Mouse (Mus musculus) lung, postnatal 25 days (tissue): Measurements from ENCODE around the gene Gatad2b.

Source experiments
- DNase-seq: peaks from one replicate; pipeline ENCODE4 v3.0.0; 2022; ENCODE audit warnings: low spot score

Gatad2b gene

DNA sequence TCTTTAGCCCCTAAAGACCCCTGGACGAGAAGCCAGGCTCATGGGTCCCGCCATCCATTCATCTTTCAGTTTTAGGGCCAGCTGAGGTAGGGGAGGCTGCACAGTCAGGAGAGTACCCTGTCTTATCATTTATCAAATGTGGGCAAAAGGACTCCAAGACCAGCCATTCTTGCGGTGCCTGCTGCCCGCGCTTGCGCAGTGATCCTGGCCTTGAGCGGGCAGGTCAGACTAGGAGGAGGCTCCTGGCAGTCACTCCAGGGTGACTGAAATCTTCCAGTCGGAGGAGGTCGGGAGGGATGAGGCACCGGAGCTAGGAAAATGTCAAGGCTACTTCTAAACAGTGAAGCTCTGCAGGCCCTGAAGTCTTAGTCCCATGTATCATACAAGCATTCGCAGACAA is 88.7 kb downstream of the Gatad2b start:
- no peak for DNase-seq

DNA sequence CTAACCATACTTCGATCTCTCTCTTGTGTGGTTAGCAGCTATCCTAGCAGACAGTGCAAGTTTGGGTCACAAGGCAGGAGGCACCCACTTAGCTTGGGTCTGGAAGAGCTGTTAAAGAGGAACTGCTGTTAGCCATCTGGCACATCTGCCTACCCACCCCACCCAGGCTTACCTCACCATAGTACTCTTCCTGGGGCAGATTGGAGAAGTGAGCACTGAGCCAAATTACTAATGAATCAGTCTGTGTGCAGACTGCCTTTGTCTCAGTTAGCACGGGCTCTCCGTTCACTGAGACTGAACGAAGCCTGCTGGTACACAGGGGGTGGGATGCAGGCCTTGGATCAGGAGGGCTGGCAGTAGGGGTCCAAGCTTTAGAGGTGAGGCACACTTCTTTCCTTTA is 90.7 kb downstream of the Gatad2b start:
- DNase-seq = peak; percentile 59

DNA sequence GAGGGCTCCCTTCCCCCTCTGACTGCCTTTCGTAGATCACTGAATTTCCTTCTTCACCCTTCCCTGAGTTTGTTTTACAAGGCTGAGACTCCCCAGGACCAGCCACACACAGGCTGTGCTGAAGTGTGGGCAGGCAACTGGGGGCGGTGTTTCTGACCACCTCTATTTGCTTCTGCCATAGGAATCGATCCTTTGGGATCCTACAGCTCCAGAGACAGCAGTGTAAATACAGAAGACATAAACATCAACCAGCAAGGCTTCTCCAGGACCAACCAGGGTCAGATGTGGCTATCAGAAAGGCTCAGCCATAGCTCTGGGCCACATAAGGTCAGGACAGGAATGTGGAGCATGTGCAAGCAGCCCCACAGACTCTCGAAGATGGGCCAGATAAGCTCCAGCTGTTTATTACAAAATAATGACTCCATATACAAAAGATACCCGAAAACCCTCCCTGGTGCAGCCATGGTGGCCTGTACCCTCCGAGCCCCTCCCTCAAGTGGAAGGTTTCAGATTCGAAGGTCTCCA is 91.9 kb downstream of the Gatad2b start:
- no peak for DNase-seq

DNA sequence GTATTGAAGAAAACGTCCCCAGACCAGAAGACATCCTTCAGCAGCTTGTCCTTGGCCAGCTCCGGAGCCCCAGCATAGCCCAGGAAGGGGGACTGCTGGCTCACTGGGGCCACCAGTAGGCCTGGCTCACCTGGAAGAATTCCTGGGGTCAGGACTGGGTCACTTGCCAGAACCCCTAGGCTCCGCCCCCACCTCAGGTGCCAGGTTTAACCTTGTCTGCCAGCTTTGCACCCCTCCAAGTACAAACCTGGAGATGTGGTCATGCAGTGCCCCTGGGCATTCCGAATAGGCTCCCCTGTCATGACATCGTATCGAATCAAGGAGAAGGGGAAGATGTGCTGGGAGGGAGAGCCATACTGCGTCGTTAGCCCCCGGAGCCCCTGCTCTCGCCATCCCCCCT is 93.8 kb downstream of the Gatad2b start:
- DNase-seq = no peak

DNA sequence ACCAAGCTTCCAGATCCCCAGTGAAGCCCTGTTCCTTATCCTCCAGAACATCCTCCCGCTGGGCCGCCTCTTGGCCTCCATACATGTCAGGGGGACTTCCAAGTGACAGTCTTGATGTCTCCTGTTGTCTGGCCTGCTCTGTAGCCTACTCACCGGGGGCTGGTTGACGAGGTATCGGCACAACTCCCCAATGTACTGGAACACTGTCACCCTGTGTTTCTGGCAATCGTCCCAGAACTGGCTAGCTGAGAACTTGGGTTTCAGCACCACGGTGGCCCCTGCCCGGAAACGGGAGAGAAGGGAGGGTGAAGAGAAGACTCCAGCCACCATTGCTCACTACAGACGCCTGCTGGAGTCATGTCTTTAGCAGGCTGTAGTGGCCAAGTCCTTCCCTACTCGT is 94.5 kb downstream of the Gatad2b start:
- no peak for DNase-seq

DNA sequence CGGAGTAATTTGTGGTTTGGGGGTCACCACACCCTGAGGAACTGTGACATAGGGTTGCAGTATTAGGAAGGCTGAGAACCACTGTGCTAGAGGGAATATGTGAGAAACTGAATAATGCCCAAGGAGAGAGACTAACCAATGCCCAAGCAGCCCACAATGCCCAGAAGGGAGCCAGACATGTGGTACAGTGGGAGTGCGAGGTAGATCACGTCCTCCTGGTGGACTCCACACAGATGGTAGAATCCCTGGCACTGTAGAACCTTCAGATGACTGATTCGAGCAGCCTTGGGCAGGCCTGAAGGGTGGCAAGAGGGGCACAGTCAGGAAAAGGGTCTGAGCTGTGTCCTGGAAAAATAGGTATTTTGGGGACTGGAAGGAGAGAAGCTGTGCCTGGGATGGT is 95.2 kb downstream of the Gatad2b start:
- no peak for DNase-seq

DNA sequence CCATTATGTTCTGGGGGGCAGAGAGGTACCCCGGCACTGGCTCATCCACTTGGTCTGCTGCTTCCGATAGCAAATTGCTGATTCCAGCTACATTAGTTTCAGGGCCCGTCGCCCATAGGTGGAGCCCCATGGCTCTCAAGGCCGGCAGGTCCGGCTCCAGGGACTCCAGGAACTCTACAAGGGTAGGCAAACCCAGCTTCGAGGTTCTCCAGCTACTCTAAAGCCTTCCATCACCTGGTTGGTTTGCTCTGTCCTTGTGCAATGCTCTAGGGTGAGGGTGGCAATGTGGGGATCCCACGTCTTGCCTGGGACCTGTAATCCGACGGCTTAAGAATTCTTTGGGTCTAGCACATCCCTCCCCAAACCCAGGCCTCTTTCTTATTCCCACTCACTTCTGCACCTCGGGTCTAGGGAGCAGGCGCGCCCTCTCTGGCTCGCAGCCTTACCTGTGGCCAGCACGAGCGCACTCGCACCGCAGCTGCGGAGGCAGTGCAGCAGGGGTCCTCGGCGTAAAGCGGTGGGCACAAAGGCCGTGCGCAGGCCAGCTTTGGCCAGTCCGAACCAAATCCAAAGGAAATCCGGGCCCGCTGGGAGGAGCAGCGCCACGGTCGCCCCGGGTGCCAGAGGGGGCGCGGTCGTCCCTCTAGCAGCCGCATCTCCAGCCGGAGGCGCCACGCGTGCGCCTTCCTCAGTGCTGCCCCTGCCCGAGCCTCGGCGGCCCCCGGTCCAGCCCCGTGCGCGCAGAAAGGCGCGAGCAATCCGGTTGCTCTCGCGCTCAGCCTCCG is 95.9 kb downstream of the Gatad2b start:
- no peak for DNase-seq

DNA sequence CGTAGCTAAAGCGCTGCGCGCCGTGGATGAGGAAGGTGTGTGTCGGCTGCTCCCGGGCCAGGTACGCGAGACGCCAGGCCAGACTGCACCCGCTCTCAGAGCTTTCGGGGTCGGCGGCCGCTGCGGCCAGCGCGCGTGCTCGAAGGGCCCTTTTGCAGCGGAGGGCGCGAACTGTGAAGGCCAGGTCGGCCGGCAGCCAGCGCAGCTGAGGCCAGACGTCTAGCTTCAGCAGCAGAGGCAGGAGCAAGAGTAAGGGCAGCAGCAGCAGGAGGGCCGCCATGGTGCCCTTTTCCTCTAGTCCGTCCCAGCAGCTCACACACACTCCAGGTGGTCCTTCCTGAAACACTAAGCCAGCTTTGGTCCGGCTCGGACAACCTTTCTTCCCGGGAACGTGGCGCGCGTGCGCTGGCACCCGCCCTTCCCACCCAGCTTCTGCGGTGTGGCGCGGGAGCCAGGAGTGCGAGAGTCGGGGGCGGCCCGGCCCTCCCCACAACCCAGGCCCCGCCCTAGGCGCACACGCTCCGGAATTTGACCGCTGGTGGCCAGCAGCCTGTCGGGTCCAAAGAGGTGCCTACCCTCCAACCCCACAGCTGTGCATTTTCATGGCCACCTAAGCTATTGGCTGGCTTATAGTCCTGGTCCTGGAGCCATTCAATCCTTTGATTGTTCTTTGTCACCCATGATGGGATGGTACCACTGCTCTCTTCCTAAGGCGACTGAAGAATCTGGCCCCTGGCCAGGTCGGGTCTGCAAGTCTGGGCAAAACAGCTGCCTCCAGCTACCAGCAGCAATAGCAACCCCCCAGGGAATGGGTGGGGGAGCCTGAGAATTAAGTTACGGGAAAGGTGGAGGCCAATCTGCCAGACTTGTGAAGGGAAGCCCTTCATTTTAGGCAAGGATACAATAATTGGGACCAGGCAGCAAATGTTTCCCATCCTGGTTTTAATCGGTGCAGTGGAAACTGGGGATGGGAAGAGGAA is 96.8 kb downstream of the Gatad2b start, which contains the start of gene Slc27a3:
Gene Slc27a3, minus strand, starts transcription at position 428 of the 980 bp plus-strand sequence.
- peak; percentile 55 for DNase-seq

DNA sequence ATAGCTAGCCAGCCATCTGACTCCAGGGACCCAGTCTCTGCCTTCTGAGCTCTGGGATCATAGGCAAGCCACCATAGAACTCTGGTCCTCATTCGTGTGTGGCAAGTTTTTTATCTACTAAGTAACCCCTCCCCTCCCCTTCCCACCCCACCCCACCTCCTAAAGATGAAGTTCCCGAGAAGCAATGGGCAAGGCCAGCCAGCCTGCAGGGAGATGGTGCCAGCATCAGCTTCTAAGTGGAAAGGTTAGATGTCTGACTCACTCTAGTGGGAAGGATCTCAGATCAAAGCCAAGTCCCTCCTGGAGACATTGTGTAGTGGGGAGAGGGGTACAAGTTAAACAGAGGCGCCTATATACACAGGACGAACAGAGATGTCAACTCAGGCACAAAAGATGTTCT is 98.0 kb downstream of the Gatad2b start:
- DNase-seq = no peak

DNA sequence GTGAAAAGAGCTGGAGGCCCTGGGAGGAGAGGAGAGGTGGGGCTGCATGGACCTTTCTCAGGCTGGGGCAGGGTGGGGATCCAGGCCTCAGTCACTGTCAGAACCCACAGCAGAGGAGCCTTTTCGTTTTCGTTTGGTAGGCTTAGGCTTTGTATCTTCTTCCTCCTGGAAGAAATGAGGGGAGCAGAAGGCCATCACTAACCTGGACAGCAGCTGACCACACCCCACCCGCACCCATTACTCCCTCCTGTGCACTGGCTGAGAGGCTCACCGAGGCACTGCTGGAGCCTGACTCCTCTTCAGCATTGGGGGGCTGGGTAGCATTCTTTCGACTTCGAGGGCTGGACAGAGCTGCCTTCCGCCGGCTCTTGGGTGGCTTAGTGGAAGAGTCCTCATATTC is 99.0 kb downstream of the Gatad2b start:
- DNase-seq = no peak

DNA sequence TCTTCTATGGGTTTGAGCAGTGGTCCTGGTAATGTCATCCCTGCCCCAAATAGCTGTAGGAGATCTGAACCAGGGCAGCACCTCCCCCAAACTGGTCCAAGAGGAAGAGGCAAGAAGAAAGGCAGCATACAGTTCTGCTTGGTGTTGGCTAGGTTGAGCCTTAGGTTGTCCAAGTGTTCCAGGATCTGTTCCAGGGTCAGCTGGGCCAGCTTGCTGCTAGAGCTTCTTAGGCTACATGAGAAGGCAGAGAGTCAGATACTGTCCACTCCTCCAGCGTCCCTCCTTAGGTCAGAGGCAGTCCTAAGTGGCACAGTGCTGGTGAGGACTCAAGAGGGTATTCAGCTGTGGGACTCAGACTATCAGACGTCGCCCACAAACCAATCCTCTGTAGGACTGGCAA is 99.7 kb downstream of the Gatad2b start:
- DNase-seq = no peak

DNA sequence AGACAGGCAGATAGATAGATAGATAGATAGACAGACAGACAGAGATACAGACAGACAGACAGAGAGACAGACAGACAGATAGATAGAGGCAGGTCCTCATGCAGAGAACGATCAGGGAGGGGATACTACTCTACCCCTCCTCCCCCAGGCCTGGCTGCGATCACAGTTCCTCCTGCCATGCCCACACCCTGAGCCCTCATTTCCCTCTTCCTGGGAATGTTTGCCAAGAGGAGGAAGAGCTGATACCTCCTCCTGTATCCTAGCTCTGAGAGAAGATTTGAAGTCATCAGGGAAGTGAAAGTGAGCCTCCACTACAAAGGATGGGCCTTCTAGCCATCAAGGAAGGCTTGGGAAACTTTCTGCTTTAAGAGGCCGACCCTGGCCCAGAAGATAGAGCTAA is 102.7 kb downstream of the Gatad2b start:
- peak; percentile 51 for DNase-seq

DNA sequence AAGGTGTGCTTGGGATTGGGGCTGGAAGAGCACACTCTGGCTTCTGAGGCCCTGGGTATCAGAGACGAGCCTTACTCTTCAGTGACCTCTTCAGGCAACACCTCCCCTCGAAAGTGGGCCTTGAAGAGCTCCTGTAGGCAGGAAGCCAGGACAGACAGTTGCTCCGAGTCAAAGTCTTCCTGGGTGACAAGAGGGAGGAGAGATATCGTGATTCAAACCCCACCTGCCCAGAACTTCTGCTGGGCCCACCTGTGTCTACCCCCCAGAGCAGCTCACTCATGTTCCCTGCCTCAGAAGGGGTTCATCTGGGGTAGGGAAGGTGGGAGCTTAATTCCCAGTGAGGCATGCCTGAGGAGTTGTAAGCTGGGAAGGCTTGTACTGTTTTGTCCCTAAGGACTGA is 108.0 kb downstream of the Gatad2b start:
- DNase-seq = no peak

DNA sequence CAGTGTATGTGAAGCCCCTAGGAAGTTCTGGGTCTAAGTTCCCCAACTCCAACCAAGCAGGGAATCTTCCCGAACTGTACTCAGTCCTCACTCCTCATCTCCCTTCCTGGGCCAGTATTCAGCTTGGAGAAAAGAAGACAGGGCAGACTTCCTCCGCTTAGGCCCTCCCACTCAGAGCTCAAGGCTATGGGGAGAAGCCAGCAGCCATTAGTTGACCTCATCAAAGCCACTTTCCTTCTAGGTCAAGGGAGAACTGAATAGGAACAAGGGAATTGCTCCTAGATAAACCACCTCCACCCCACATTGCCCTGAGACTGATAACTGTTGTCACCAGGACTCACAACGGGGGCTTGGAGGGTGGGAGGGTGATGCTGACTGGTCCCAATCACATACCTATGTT is 111.1 kb downstream of the Gatad2b start:
- no peak for DNase-seq

DNA sequence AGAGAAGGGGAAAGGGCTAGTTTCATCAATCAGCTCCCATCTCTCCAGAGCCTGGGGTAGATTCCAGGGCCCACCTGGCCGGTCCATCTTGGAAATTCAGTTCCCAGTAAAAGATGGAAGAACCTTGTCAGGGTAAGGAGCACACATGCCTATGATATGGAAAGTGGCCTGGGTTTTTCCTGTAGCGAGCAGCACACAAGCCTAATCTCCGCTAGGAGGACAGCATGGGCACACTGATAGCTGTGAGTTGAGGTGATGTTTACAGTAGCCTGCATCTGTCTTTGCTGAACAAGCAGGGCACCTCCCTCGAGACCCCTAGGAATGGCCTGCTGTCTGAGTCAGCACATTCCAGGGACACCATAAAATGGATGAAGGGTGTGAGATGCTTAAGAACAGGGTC is 111.6 kb downstream of the Gatad2b start:
- DNase-seq = no peak

DNA sequence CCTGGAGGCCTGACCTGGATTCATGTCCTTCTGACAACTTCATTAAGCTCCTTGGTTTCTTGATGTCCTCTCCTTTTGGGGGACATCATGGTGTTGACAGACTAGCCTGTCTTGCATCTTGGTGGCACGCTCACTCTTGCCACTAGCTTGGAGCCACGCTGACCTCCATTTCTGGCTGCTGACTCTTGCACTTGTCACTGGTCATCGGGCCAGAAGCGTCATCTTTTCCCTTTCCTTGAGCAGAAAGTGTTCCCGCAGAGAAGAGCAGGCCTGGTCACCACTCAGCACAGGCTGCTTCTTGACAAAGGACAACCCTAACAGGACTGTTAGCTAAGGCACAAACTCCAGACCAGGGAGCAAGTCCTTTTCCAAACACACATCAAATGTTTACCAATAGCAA is 113.4 kb downstream of the Gatad2b start:
- DNase-seq = no peak

DNA sequence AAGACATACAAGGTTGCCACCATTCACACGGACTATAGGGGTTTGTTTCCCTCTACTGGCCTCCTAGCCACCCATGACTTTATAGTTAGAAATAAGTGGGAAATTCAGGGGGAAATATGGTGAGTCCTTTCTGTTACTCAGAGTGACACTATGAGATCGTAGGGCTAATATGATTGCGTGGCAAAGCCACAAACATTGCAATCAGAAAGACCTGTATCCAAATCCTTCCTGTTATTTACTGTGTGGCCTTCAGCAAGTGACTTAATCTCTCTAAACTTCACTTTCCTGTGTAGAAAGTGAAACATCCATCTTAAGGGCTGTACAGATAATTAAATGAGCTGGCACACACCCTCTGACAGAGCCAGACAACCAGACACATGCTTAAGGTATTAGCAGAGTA is 115.7 kb downstream of the Gatad2b start:
- no peak for DNase-seq

DNA sequence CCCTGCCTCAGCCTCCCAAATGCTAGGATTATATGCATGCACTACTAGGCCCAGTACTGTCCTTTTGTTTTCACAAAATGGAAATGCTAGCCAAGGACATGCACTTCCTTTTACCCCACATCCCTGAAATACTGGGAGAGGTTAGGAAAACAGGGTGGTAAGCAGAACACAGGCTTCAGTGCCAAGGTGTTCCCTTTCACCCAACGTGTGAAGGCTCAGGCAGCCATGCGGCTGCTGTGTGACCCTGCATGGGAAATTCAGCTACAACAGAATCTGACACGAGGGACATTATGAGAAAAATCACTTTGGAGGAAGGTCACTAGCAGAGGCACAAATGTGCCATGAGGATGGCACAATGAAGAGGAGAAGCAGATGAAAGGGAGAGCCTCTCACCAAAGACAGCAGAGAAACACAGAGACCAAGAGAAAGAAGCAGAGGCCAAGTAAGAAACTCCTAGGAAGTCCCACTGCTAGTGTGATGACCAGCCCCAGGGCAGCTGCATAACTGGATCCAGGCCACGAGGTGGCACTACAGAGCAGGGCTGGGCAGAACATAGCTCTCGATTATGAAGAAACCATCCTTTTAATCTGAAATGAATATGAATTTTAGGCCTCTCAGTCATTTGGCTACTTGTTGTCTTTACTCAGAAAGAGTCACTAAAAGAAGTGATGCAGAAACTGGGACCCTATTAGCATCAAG is 119.5 kb downstream of the Gatad2b start:
- DNase-seq = peak; percentile 83

DNA sequence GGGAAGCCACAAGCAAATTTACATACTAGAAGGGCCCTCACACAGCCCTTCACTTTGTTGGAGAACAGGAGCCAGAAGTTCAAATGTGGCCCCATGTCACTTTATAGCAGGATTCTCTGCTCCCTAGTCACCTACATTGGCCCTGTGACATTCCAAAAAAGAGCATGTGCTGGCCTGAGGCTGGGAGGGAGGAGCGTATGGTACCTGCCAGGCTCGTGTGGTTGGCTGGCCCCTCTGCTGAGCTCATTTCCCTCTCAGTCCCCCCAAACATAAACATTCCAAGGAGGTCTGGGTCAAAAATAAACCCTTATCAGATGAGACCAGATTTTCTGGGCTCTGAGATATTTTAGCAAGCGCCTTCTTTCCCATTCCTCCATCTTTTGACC is 120.0 kb downstream of the Gatad2b start:
- DNase-seq = no peak
